Mouse (Mus musculus) hindbrain, embryonic 15.5 days (tissue): ENCODE measurements around the gene Slc13a3. TPM values are rescaled to one million over a fixed set of nuclear protein-coding genes. Genes with fewer than 3 reads are reported as not detected.

ENCODE experiments used
- ATAC-seq: fragments of 200-750 bp; cut with Nextera tagmentation; 2 replicates; pipeline ENCODE4 v1.8.0; 2017; ENCODE audit warnings: low read depth, moderate number of reproducible peaks, moderate TSS enrichment; ENCODE audit not compliant: low FRiP score
- H3K27ac ChIP-seq: fragments of 300-500 bp; sonication (generic); replicated peaks from 2 replicates; pipeline ENCODE4 v1.5.1; 2015; ENCODE audit warnings: mild to moderate bottlenecking, inconsistent platforms
- H3K27me3 ChIP-seq: fragments of 300-500 bp; sonication (generic); 2 replicates; pipeline ENCODE4 v1.6.1; 2015; ENCODE audit warnings: control low read depth, inconsistent platforms
- H3K36me3 ChIP-seq: fragments of 300-500 bp; sonication (generic); 2 replicates; pipeline ENCODE4 v1.6.1; 2015; ENCODE audit warnings: control low read depth, inconsistent platforms
- H3K4me1 ChIP-seq: fragments of 300-500 bp; sonication (generic); replicated peaks from 2 replicates; pipeline ENCODE4 v1.6.1; 2015; ENCODE audit warnings: control low read depth, inconsistent platforms
- H3K4me2 ChIP-seq: fragments of 300-500 bp; sonication (generic); 2 replicates; pipeline ENCODE4 v1.6.1; 2015; ENCODE audit warnings: moderate library complexity, mild to moderate bottlenecking, inconsistent platforms
- H3K4me3 ChIP-seq: fragments of 300-500 bp; sonication (generic); 2 replicates; pipeline ENCODE4 v1.5.1; 2015; ENCODE audit warnings: mild to moderate bottlenecking, inconsistent platforms
- H3K9ac ChIP-seq: fragments of 300-500 bp; sonication (generic); 2 replicates; pipeline ENCODE4 v1.6.1; 2015; ENCODE audit warnings: inconsistent platforms
- H3K9me3 ChIP-seq: fragments of 300-500 bp; sonication (generic); 2 replicates; pipeline ENCODE4 v1.6.1; 2016; ENCODE audit warnings: control low read depth, inconsistent platforms
- WGBS: fragments of 180-500 bp; shearing (Covaris S2); methylation state at CpG from one replicate; pipeline ENCODE4 v1.1.7; 2015; 5-methylcytosine and 5-hydroxymethylcytosine counted together
- polyA plus RNA-seq: library from polyadenylated mRNA; unstranded; fragments of >200 nt; fragmentation: Nextera tagmentation; extraction: Ambion mirVana; gene quantifications from 2 replicates; pipeline ENCODE4 v1.2.1, GENCODE M21; 2015

The Slc13a3 gene
- polyA plus RNA-seq, 1 experiment from 2014 or later = 7.7 TPM

DNA sequence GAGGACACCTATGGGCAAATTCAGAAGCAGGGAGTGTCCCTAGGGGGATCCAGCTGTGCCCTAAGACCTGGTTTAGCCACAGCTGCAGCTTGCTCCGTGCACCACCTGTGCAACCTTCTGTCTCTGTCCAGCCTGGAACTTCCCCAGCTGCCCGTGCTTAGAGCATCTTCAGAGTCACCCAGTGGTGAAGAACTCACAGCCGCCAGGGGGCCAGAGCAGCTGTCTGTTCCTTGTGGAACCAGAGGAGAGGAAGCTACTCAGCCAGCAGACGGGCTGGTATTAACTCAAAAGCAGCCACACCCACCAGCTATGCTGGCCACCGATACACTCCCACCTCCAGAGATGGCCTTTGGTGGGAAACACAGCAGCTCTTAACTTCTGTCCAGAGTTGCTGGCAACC lies 2.9 kb downstream of the Slc13a3 start:
- H3K27ac ChIP-seq = no peak overlapping the region
- H3K4me2 ChIP-seq = no peak overlapping the region
- no peak overlapping the region for H3K4me3 ChIP-seq
- H3K27me3 ChIP-seq = peaks cover 16% of the 10 kb centered on the region; the same call in 1 of the 2 replicates
- no peak for ATAC-seq
- H3K36me3 ChIP-seq = no peaks in the 10 kb centered on the region
- peaks cover 6% of the 10 kb centered on the region for H3K4me1 ChIP-seq
- no peaks in the 10 kb centered on the region for H3K9me3 ChIP-seq
- 45% methylated on average over 5 of the region's 5 CpGs for WGBS
- no peak overlapping the region for H3K9ac ChIP-seq

DNA sequence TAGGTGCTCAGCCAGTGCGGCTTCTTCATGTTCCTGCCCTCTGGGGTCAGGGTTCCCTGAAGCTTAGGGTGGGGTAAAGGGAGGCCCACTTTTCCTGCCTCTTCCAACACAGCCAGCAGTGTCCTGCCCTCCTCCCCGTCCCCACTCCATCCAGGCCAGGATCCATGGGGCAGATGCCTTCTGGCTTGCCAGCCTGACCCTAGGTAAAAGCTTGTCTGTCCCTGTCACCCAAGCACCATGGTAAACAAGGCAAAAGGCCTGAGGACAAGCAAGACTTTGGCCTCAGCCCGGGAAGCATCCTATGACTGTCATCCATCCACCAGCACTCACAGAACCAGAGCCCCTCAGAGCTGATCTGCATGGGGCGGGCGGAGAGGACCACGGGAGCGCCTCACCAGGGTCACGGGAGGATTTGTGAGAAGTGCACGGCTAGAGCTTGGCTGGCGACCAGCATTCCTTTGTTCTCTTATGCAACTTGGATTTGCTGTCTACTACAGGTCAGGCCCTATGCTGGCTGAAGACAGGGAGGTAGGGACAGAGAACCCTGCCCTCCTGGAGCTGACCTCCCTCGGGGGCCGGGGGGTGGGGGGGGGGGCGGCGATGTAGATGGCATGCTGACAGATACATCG lies 5.1 kb downstream of the Slc13a3 start:
- Histone ChIP-seq H3K4me1 (peaks cover 2% of the 10 kb centered on the region), H3K9me3 (no peaks in the 10 kb centered on the region), H3K9ac (no peak overlapping the region), H3K36me3 (no peaks in the 10 kb centered on the region), H3K4me3 (no peak overlapping the region), H3K4me2 (no peak overlapping the region), H3K27me3 (peaks cover 5% of the 10 kb centered on the region; the same call in 1 of the 2 replicates), H3K27ac (no peak overlapping the region)
- ATAC-seq = no peak
- 36% methylated on average over 15 of the region's 15 CpGs for WGBS

DNA sequence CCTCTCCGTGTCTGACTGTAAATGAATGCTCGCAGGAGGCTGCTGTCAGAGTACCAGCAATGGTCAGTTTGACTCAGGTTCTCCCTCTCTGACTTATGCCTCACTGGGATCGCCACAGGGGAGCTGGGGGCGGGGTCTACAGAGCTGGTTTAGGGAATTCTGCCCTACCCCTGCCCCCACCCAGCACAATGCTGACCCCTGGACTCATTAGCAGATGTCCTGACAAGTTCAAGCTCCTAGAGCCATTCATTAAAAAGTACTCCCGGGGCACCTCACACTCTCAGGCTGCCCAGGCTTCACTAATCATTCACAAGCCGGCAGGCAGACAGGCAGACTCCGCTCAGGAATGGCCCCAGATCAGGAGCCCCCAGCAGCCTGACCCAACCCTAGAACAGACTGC lies 13.4 kb downstream of the Slc13a3 start:
- no peak overlapping the region for H3K9ac ChIP-seq
- no peak overlapping the region for H3K4me2 ChIP-seq
- 25% methylated on average over 7 of the region's 7 CpGs for WGBS
- no peaks in the 10 kb centered on the region for H3K4me1 ChIP-seq
- ATAC-seq = no peak
- H3K4me3 ChIP-seq = no peak overlapping the region
- no peaks in the 10 kb centered on the region for H3K36me3 ChIP-seq
- H3K9me3 ChIP-seq = no peaks in the 10 kb centered on the region
- no peak overlapping the region for H3K27ac ChIP-seq
- no peaks in the 10 kb centered on the region for H3K27me3 ChIP-seq

DNA sequence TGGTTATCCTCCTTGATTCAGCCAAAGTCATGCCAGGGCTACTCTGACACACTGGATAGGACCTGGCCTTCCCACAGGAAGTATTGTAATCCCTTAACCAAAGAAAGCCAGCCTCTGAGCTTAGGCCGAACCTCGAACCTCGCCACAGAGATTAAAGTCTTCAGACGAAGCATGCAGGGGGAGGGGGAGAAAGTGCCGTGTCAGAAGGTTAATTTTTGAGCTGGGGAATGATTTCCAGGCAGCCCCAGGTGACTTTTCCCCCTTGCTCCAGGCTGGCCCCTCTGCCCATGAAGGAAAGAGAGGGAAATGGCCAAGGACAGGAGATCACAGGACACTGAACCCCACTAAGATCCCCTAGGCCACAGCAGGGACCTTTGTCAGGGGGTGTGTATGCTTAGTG lies 14.8 kb downstream of the Slc13a3 start:
- Histone ChIP-seq H3K4me2 (no peak overlapping the region), H3K9ac (no peak overlapping the region), H3K36me3 (no peaks in the 10 kb centered on the region), H3K4me3 (no peak overlapping the region), H3K27ac (no peak overlapping the region), H3K27me3 (no peaks in the 10 kb centered on the region), H3K9me3 (no peaks in the 10 kb centered on the region), H3K4me1 (no peaks in the 10 kb centered on the region)
- ATAC-seq = no peak
- WGBS = 70% methylated on average over 5 of the region's 5 CpGs

DNA sequence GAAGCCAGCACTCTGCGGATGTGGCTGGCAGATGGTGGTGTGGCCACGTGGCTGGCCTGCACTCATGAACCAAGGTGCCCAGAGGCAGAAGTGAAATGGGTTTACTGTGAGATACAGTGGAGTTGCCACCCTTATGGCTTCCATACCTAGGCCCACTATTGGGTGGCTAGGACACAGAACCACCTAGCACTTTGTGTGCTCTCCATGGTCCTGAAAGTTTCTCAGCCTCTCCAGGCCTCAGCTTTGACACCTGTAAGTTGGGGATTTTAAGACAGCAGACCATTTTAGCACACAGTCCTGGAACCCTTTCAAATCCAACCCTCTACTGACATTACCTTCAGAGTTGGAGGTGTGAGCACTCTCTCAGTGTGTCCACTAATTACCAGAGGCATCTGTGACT lies 16.3 kb downstream of the Slc13a3 start:
- Histone ChIP-seq H3K4me3 (no peak overlapping the region), H3K9ac (no peak overlapping the region), H3K36me3 (no peaks in the 10 kb centered on the region), H3K4me1 (no peaks in the 10 kb centered on the region), H3K9me3 (no peaks in the 10 kb centered on the region), H3K27ac (no peak overlapping the region), H3K4me2 (no peak overlapping the region), H3K27me3 (no peaks in the 10 kb centered on the region)
- no peak for ATAC-seq
- WGBS = 58% methylated on average over 2 of the region's 2 CpGs

DNA sequence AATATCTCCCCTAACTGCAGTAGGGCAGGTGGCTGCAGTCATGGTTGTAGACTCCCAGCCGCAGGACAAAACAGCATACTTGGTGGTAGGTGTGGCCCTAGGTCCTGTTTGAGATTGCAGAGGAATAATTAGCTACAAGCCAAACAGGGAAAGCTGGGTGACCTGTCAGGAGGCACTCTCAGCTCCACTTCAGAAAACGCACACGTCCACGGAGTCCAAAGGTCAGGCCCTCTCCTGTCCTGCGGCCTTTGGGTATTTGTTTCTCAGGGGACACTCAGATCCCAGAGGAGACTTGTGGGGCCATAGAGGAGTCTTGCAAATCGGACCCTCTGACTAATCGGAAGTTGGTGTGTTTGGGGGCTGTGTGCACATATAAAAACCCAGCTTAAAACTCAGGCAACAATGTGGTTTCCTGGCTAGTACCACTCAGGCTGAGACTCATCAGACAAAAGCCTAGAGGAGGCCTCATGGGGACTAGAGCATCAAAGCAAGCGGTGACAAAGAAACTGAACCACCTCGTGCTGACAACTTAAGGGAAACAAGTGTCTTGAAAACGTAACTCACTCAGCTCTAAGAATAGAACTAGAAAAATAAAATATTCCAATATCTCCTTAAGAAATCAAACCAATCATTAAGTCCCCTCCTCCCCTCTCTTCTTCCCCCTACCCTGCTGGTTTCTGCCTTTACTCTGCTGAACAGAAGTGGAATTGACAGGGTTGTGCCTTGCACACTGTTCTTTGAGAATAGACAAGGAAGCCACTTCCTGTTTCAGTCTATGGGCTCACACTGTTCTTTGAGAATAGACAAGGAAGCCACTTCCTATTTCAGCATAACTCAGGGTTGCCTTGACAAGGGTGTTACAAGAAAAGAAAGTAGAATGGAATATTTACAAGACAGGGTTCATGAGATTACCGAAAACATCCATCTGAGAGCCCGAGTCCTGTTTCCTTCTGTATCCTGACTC lies 20.0 kb downstream of the Slc13a3 start:
- Histone ChIP-seq H3K4me1 (no peaks in the 10 kb centered on the region), H3K9ac (no peak overlapping the region), H3K4me2 (no peak overlapping the region), H3K9me3 (no peaks in the 10 kb centered on the region), H3K27me3 (no peaks in the 10 kb centered on the region), H3K36me3 (no peaks in the 10 kb centered on the region), H3K27ac (no peak overlapping the region), H3K4me3 (no peak overlapping the region)
- 80% methylated on average over 12 of the region's 12 CpGs for WGBS
- no peak for ATAC-seq

DNA sequence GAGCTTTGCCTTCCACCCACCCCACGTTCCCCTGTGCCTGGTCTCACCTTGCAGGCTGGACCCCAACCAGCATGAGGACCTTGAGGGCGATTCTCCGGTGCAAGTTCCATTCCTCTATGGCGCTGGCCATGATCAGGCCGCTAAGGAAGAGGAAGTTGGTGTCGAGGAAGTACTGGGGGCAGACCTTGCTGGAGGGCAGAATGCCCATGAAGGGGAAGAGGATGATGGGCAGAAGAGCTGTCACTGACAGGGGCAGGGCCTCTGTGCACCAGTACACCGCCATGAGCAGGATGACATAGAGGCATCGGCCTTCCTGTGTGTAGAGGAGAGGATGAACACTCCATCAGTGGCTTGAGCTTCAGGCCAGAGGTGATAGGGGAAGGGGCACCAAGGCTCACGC lies 24.6 kb downstream of the Slc13a3 start:
- ATAC-seq = no peak
- 88% methylated on average over 9 of the region's 9 CpGs for WGBS
- H3K9me3 ChIP-seq = no peaks in the 10 kb centered on the region
- no peaks in the 10 kb centered on the region for H3K36me3 ChIP-seq
- H3K4me1 ChIP-seq = no peaks in the 10 kb centered on the region
- no peak overlapping the region for H3K9ac ChIP-seq
- no peaks in the 10 kb centered on the region for H3K27me3 ChIP-seq
- no peak overlapping the region for H3K27ac ChIP-seq
- no peak overlapping the region for H3K4me2 ChIP-seq
- no peak overlapping the region for H3K4me3 ChIP-seq

DNA sequence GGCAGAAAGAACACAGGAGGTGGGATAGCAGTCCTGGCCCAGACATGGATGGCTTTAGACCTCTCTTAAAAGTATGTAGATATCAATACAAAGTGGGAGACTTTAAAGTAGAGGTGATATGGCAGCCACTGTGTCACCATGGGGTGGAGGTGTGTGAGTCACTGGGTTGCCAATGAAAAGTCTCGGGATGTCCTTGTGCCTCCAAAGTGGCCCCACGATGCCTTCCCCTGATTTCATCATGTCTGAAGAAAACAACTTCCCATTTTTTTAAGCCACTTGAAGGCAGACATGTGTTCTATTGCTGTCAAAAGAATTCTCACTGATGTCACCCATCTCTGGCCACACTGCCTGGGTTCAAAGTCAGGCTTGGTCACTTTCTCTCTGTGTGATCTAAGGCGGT lies 28.2 kb downstream of the Slc13a3 start:
- WGBS = 90% methylated on average over 3 of the region's 3 CpGs
- Histone ChIP-seq H3K36me3 (no peaks in the 10 kb centered on the region), H3K27me3 (no peaks in the 10 kb centered on the region), H3K4me2 (no peak overlapping the region), H3K4me3 (no peak overlapping the region), H3K27ac (no peak overlapping the region), H3K9ac (no peak overlapping the region), H3K9me3 (no peaks in the 10 kb centered on the region), H3K4me1 (no peaks in the 10 kb centered on the region)
- ATAC-seq = no peak

DNA sequence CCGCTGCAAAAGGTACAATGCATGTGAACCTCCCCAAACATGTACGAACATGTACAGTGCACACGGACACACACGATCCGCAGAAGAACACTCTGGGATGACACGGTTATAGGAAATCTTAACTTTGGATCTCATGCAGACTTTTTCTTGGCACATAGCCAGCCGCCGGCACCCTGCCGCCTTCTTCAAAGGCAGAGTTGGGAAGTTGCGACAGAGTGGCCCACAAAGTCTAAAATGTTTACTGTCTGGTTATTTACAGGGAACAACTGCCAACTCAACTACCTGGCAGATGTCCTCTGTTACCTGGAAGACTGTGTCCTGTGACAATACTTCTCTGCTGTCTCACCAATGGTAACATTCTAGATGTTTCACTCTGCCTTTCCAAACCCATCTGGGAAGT lies 30.0 kb downstream of the Slc13a3 start:
- H3K9ac ChIP-seq = no peak overlapping the region
- no peaks in the 10 kb centered on the region for H3K9me3 ChIP-seq
- H3K27me3 ChIP-seq = no peaks in the 10 kb centered on the region
- no peak overlapping the region for H3K27ac ChIP-seq
- H3K4me3 ChIP-seq = no peak overlapping the region
- no peak for ATAC-seq
- H3K36me3 ChIP-seq = no peaks in the 10 kb centered on the region
- no peaks in the 10 kb centered on the region for H3K4me1 ChIP-seq
- 71% methylated on average over 10 of the region's 10 CpGs for WGBS
- no peak overlapping the region for H3K4me2 ChIP-seq

DNA sequence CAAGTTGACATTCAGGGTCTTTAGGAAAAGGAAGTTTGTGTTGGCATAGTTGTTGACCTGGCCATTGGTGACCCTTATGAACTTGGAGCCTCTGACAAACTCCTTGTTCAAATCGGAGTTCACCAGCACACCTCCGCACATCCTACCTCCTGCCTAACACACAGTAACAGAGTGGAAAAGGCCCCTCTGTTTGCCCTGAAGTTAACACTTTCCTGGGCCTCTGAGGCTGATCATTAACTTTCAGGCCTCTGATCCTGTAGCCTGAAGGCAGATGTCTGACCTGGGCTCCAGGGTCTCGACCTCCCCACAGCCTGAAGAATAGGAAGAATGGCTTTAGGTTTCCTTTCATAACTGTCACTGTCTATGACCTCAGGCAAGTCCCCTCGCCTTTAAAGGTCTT lies 31.4 kb downstream of the Slc13a3 start:
- no peaks in the 10 kb centered on the region for H3K27me3 ChIP-seq

DNA sequence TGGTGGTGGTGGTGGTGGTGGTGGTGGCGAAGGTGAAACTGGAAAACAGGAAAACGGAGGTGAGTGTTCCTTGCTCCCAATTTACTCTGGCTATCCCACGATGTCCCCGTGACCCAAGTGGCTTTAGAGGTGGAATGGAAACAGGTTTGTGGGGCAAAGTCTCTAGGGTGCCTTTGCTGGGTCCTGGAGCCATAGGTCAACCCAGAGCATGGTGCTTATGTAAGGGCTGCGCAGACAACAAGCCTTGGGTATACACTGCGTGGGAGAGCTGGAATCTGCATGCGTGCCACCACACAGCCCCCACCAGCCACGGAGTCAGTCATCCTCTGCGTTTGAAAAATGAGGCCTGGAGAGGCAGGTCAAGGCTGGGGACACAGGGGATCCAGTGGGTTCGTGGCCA lies 33.4 kb downstream of the Slc13a3 start:
- no peak overlapping the region for H3K9ac ChIP-seq
- no peak overlapping the region for H3K4me2 ChIP-seq
- H3K4me1 ChIP-seq = no peaks in the 10 kb centered on the region
- no peaks in the 10 kb centered on the region for H3K9me3 ChIP-seq
- no peak overlapping the region for H3K4me3 ChIP-seq
- H3K27me3 ChIP-seq = no peaks in the 10 kb centered on the region
- 88% methylated on average over 10 of the region's 10 CpGs for WGBS
- no peaks in the 10 kb centered on the region for H3K36me3 ChIP-seq
- ATAC-seq = no peak
- H3K27ac ChIP-seq = no peak overlapping the region

More for the DNA sequence above, 31.4 kb downstream of the Slc13a3 start:
- no peak overlapping the region for H3K4me2 ChIP-seq
- no peak overlapping the region for H3K9ac ChIP-seq
- no peaks in the 10 kb centered on the region for H3K4me1 ChIP-seq
- H3K36me3 ChIP-seq = no peaks in the 10 kb centered on the region
- H3K27ac ChIP-seq = no peak overlapping the region
- no peak overlapping the region for H3K4me3 ChIP-seq
- WGBS = 46% methylated on average over 4 of the region's 4 CpGs
- ATAC-seq = no peak
- no peaks in the 10 kb centered on the region for H3K9me3 ChIP-seq

DNA sequence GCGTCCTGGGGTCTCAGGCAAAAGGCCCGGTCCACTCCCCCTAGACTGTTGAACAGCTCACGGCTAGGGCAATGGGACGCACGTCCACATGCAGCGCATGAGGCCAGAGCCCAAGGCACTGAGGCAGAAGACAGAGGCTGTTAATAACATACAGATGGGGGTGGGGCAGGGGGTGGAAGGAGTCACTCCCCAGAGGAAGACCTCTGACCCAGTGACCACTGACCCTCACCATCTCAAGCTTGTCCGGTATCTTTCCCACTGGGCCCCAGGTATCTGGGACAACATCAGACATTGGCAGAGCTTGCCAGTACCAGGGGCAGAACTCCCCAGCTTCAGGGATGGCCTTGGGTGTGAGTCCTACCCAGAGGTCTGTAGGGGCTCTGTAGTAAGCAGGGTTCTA lies 34.1 kb downstream of the Slc13a3 start:
- Histone ChIP-seq H3K27ac (no peak overlapping the region), H3K9me3 (no peaks in the 10 kb centered on the region), H3K4me1 (no peaks in the 10 kb centered on the region), H3K4me3 (no peak overlapping the region), H3K27me3 (no peaks in the 10 kb centered on the region), H3K9ac (no peak overlapping the region), H3K36me3 (no peaks in the 10 kb centered on the region), H3K4me2 (no peak overlapping the region)
- WGBS = 76% methylated on average over 7 of the region's 7 CpGs
- 0 out of 2 replicates have a peak, but pooled peaks have one; percentile 30 for ATAC-seq
